Mouse (Mus musculus) stomach, embryonic 14.5 days (tissue): ENCODE data around the gene Magoh. TPM values are rescaled to one million over a fixed set of nuclear protein-coding genes. Genes with fewer than 3 reads are reported as not detected.

ENCODE experiments used
- polyA plus RNA-seq: library from polyadenylated mRNA; unstranded; fragments of >200 nt; fragmentation: Nextera tagmentation; extraction: Ambion mirVana; gene quantifications from 2 replicates; pipeline ENCODE4 v1.2.1, GENCODE M21; 2014

The Magoh gene
- polyA plus RNA-seq, 1 experiment from 2014 or later: 195 TPM

Other genes starting within 250 kb of the Magoh start
- not detected in 2 replicates for gene Dmrtb1, start 195.5 kb upstream of the Magoh start, polyA plus RNA-seq
- 1.6 and 1.7 TPM in 2 replicates for gene Lrp8, start 77.5 kb upstream of the Magoh start, polyA plus RNA-seq
- 147 and 148 TPM in 2 replicates for gene 0610037L13Rik, start 10.1 kb downstream of the Magoh start, polyA plus RNA-seq
- gene Cpt2, start 43.9 kb downstream of the Magoh start, polyA plus RNA-seq: 44.2 and 48.3 TPM in 2 replicates
- gene Slc1a7, start 88.6 kb downstream of the Magoh start, polyA plus RNA-seq: 0.41 TPM in 1 of 2 replicates, not detected in the other
- 3.4 and 5.5 TPM in 2 replicates for gene Podn, start 216.7 kb downstream of the Magoh start, polyA plus RNA-seq